Mouse (Mus musculus) MEL (cell line): ENCODE measurements around the gene Sat1.
A peak's percentile ranks its signal among the peaks of the same experiment; 100 is the strongest.

Experiments
- BHLHE40 ChIP-seq: IDR thresholded peaks from 2 replicates; pipeline ENCODE4 v1.6.1; 2012; ENCODE audit warnings: low read depth, mild to moderate bottlenecking, inconsistent platforms, low read length, improper control_type of control experiment, borderline replicate concordance
- CHD1 ChIP-seq: IDR thresholded peaks from 2 replicates; pipeline ENCODE4 v1.6.1; 2012; ENCODE audit warnings: low read depth, mild to moderate bottlenecking, inconsistent platforms, low read length, improper control_type of control experiment
- CTCF ChIP-seq, 3 experiments: IDR thresholded peaks in 2 of 3; conservative IDR thresholded peaks in 1 of 3; 2 replicates each; pipeline ENCODE4 v1.5.1; 2011 to 2012; ENCODE audit warnings: low read length in 3 of 3, low read depth in 2 of 3, mild to moderate bottlenecking in 2 of 3, improper control_type of control experiment in 1 of 3, inconsistent platforms in 1 of 3, mixed read lengths in 1 of 3, moderate library complexity in 1 of 3; ENCODE audit not compliant: control insufficient read depth in 1 of 3, insufficient read depth in 1 of 3, poor library complexity in 1 of 3, severe bottlenecking in 1 of 3
- EP300 ChIP-seq, 2 experiments: IDR thresholded peaks; 2 replicates each; pipeline ENCODE4 v1.6.1; 2011; ENCODE audit warnings: improper control_type of control experiment in 2 of 2, low read length in 2 of 2, low read depth in 1 of 2, mild to moderate bottlenecking in 1 of 2
- MAX ChIP-seq: IDR thresholded peaks from 2 replicates; pipeline ENCODE4 v1.6.1; 2011; ENCODE audit warnings: low read length, improper control_type of control experiment
- POLR2A ChIP-seq, 2 experiments: IDR thresholded peaks; 2 replicates each; pipeline ENCODE4 v1.6.1; 2011 to 2012; ENCODE audit warnings: low read length in 2 of 2, mild to moderate bottlenecking in 2 of 2, control low read depth in 1 of 2, improper control_type of control experiment in 1 of 2, low read depth in 1 of 2, moderate library complexity in 1 of 2; ENCODE audit not compliant: control insufficient read depth in 1 of 2, insufficient read depth in 1 of 2, poor library complexity in 1 of 2
- USF1 ChIP-seq: IDR thresholded peaks from 2 replicates; pipeline ENCODE4 v1.6.1; 2014; ENCODE audit warnings: low read depth, mild to moderate bottlenecking, inconsistent platforms, low read length, improper control_type of control experiment, moderate library complexity
- ZMIZ1 ChIP-seq: IDR thresholded peaks from 2 replicates; pipeline ENCODE4 v1.6.1; 2012; ENCODE audit warnings: low read depth, mild to moderate bottlenecking, inconsistent platforms, low read length, improper control_type of control experiment, moderate library complexity

- TF ChIP-seq POLR2A (IDR thresholded peaks at IDR 0.05; ENCODE audit: control insufficient read depth in 1 of 2, insufficient read depth in 1 of 2, low read depth in 1 of 2, low read length in 2 of 2, poor library complexity in 1 of 2) (no peak), CTCF (IDR thresholded peaks at IDR 0.05 in 2 of 3, conservative IDR thresholded peaks at IDR 0.05 in 1 of 3; ENCODE audit: control insufficient read depth in 1 of 3, insufficient read depth in 1 of 3, low read depth in 2 of 3, low read length in 3 of 3, poor library complexity in 1 of 3, severe bottlenecking in 1 of 3) (no peak), CHD1 (no peak; the same call in 1 of the 2 replicates), USF1 (no peak), BHLHE40 (no peak), EP300 (IDR thresholded peaks at IDR 0.05; ENCODE audit: low read depth in 1 of 2, low read length in 2 of 2) (peak in 1 of 2 experiments; percentile 21; a peak in 1 of 4 replicates), MAX (no peak), ZMIZ1 (no peak)
Measured at GRCm38 (mm10) chrX:155214291-155215136, 1.7 kb downstream of the Sat1 start.
